Mouse (Mus musculus): Measurements from ENCODE around the gene Ptprj.
"Not testable (repeated sequence)": the region's sequence is repeated elsewhere in the genome, so short reads cannot be mapped to it uniquely, and the experiment has no call there.

The Ptprj gene

DNA sequence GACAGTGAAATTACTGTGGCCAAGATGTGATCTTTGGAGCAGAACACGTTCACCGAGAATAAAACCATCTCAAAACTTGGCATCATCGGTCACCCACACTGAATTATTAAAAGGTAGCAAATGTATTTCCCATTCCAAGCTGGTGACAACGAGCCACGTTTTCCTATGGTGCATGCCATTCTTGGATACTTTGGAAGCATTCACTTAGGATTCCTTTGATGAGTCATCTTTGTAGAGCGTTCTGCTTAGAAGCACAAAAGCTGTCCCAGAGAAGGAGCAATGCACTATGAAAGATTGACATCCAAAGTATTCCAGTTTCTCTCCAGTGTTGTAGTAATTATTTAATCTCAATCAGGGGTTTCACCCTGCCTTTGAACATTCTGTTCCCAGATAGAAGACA, 158.2 kb downstream of the Ptprj start:
- DNase-seq (ENCODE audit: low read depth, low spot score) = peak; percentile 37

DNA sequence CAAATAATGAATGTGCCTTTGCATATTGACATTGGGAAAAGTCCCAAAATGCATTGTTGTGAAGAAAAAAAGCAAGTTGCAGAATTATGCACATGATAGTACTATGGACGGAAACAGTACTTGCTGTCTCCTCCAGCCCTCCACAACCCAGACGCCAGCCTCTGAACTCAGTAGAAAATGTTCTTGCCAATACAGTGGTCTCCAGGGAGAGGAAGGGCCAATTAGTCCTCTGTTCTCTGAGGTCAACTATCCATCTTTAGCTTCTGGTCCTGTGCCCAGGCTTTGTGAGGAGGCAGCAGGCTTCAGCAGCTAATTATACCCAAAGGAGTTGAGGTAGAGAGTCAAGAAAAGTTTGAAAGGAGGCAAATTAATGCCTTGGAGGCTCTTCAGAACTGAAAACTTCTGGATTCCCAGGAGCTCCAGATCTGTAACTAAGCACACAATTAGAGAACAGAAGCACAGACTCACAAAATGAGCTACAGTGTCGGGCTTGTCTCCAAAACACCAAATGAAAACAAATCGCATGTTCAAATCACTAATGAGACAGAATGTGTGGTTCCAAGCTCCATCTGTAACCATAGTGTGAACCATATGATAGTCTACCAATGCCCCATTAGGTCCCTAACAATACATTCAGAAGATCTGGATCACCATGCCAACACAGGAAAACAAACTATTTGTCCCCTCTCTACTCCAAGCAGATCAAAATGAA, 166.2 kb downstream of the Ptprj start:
- DNase-seq (ENCODE audit: low read depth, low spot score) = peak; percentile 12

DNA sequence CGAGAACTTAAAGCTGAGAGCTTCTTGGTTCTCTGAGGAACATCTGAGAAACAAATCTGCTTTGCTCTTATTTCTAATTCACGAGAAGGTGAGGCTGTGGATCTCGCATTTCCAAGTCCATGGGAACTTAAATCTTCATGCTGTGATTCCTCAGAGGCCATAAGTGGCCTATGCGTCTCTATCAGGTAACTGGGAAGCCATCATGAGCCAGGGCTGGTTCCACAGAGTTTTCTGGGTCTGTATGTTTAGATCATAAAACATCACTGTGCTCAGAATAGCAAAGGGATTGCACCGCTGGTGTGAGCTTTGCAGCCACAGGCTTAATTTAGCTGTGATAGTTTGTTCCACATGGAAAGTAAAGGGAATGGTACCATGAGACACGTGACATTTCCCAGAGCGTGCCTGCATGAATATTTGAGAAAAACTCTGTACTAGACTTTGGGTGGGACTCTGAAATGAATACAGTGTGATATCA, 181.8 kb downstream of the Ptprj start, which contains the start of gene Olfr1274-ps:
Gene Olfr1274-ps (plus strand): TSS at position 51 of the 475 bp plus-strand sequence.
- DNase-seq (ENCODE audit: low read depth, low spot score) = not testable (repeated sequence)

Measured in brain, adult 2 months (tissue).